Mouse (Mus musculus): ENCODE results near the gene Capg.
"Not testable (repeated sequence)": the region's sequence is repeated elsewhere in the genome, so short reads cannot be mapped to it uniquely, and the experiment has no call there.

The Capg gene

GRCm38 (mm10) chr6:72532580-72532979 is 11.6 kb upstream of the Capg start:
- no peak for DNase-seq (ENCODE audit: low spot score in 2 of 2)

DNA sequence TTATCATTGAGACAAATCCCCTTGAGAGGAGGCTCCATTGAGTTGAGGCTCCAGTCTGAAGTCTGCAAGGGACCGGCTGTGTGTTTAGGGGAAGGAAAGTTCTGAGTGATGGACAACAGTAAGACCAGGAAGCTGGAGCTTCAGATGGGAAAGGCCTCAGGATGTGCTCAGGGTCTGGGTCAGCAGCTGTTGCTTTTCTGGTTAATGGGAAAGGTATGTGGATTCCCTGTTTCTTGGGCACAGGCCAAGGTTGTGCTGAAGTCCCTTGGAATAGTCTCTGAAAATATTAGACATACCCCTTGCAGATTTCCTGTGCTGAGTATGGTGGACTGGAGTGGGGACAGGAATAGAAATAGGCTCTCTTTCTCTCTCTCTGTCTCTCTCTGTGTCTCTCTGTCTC is 10.6 kb upstream of the Capg start:
- not testable (repeated sequence) for DNase-seq (ENCODE audit: low spot score in 2 of 2)

DNA sequence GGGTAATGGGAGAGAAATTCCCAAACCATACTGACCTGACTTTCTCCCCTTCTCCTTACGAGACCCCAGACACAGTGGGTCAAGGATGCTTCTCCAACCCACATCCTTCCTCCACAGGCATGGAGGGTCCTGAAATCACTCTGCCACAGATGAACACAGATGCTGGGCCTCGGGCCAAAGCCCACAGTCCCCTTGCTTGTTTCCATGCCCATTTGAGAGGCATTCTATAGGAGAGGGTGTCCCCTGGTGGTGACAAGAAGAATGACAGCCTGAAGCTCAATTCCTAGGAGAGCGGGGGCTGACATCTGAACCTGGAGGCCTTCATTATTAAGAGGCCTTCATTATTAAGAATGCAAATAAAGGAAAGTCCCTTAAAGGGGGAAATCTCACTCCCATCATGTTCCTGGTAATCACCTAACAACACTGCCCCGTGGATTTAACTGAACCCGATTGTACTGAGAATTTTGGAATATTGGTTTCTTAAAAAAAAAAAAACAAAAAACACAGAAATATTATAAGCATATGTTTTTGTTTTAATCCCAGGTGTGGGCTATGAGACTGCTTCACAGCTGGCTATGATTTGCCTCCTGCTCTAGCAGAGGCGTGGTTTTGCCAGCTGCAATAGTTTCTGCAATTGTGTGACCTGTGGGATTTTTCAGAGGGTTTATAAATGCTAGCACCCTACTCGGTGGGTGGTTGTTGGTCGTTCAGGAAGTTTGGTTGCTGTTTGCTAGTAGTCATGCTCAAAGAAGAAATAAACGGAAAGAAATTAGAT is 10.0 kb upstream of the Capg start:
- DNase-seq (ENCODE audit: low spot score in 2 of 2), result peak; percentile 28 to 64

GRCm38 (mm10) chr6:72535165-72535564 is 9.0 kb upstream of the Capg start:
- peak; percentile 74 to 91 for DNase-seq (ENCODE audit: low spot score in 2 of 2)

DNA sequence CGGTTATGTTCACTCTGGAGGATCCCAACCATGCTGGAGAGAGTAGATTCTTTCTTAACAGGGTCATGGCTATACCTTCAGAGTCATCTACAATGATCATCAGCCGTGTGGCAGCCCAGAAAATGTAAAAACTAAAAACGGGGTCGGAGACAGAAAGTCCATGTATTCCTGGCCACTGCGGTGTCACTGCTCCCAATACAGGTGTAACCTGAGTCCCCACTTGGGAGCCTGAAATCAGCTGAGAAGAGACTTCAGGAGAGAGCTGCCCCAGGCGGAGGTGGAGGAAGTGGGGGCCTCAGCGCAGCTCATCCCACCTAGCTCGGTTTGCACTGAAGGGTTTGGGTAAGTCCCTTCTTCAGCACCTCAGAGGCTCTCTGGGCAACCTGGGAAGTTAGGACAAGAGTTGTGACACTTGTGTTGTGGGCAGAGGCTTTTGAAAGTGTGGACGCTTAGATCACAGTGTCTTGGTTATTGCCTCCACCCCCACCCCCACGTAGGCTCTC is 6.1 kb upstream of the Capg start:
- no peak for DNase-seq (ENCODE audit: low spot score in 2 of 2)

- DNase-seq (ENCODE audit: low spot score in 2 of 2), result peak; percentile 82 to 83
Observed at GRCm38 (mm10) chr6:72538562-72539031, 5.6 kb upstream of the Capg start.

DNA sequence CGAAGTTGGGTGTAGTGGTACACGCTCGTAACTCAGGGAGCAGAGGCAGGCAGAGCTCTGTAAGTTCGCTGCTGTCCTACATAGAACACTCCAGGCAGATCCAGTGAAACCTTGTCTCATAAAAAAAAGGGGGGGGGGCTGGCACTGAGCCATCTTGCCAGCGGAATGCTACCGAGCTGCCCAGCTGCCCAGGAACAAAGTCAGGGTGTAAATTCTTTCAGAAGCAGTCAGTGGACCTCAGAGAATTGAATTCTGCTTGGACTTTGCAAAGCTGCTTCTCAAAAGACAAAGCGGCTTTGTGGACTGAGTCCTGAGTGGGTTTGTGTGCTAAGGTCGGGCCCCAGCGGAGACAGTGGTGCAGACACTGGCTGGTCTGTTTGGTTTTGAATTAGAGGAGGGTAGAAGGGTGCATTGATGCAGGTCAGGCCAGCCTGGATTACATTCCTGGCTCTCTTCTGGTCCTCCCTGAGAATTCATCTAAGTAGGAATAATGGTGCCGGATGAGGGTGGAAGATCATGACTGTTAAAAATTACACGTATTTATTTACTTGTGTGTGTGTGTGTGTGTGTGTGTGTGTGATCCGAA is 833 bp upstream of the Capg start:
- no peak for DNase-seq (ENCODE audit: low spot score in 2 of 2)

DNA sequence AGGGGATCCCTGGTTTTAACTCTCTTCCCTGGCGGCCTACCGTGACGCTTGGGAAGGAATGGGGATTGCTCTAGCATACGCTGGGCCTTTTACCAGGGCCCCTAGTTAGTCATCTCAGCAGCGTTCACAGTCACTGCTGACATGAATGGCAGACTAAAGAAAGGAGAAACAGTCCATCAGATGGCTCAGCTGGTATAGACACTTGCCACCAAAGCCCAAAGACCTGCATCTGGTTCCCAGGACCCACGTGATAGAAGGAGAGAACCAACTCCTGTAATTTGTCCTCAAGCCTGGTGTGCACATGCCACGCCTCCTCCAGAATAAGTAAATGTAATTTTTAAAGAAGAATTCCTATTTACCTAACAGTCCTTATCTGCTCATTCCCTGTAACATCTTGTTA is 1.2 kb downstream of the Capg start:
- no peak for DNase-seq (ENCODE audit: low spot score in 2 of 2)

GRCm38 (mm10) chr6:72547121-72547520 is 2.9 kb downstream of the Capg start:
- no peak for DNase-seq (ENCODE audit: low spot score in 2 of 2)

GRCm38 (mm10) chr6:72547862-72548261 is 3.7 kb downstream of the Capg start:
- no peak for DNase-seq (ENCODE audit: low spot score in 2 of 2)

GRCm38 (mm10) chr6:72549041-72549580 is 4.9 kb downstream of the Capg start:
- no peak for DNase-seq (ENCODE audit: low spot score in 2 of 2)

- DNase-seq (ENCODE audit: low spot score in 2 of 2), result no peak
Observed at GRCm38 (mm10) chr6:72550025-72550424, 5.8 kb downstream of the Capg start.

- DNase-seq (ENCODE audit: low spot score in 2 of 2), result no peak
Observed at GRCm38 (mm10) chr6:72550503-72551100, 6.4 kb downstream of the Capg start.

DNA sequence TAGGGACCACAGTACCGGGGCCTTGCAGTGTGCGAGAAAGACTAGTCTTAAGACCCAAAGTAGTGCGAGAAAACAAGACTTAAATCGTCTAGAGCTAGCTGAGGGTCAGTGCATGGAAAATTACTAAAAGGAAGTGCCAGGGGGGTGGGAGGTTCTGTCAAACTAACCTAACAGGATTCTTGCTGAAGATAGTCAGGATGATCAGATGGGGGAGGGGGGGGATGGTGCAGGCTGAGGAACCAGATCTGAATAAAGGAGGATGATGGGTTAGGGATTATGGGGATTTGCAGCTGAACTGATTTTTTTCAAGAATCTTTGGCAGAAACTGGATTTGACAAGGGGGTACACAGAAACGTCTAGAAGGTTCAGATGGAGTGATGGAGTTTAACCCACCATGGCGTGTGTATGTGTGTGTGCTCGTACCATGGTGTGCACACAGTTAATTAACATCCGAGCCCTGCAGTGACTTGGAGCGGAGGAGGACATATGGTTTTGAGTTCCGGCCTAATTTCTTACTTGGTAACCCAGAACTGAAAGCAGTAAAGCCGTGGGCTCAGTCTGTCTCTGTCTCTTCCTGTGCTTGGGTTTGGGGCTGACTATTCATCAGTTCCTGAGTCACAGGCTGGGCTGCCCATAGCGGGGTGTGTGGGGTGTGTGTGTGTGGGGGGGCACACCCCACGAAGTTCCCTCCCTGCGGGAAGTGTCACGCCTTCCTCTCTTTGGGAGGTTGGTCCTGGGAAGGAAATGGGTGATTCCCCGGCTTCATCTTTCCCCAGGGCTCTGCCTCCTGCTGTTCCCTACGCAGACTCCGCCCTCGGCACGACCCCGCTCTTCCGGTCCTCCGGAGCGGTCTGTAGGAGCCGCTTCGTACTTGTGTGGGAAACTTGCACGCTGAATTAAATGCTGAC is 8.2 kb downstream of the Capg start:
- DNase-seq (ENCODE audit: low spot score in 2 of 2), result peak; percentile 38 to 47

DNA sequence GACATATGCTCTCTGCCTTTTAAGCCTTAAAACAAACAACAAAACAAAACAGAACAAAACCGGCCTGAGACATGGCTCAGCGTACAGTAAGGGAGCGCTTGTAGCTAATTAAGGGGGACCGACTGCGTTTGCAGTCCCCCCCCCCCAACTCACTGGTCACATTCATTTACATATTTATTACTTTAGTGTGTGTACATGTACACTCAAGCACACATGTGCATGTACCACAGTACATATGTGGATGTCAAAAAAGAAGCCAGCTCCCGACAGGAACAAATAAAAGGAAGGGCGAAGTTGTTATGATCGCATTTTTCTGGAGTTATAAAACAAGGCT is 8.9 kb downstream of the Capg start:
- no peak for DNase-seq (ENCODE audit: low spot score in 2 of 2)

DNA sequence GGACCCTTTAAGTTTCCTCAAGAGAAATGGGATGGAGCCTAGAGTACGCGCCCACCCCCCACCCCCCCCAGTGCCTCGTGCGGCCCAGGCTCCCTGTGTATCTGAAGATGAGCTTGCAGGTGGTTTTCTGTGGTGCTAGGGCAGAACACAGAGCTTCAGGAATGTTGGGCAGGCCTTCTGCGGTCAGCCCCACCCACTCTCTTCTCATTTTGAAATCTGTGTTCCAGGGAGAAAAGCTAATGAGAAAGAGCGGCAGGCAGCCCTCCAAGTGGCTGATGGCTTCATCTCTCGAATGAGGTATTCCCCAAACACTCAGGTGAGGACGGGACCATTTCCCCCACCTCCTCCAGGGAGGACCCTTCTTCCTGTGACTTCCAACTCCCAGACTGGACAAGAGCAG is 16.6 kb downstream of the Capg start:
- DNase-seq (ENCODE audit: low spot score in 2 of 2), result no peak

DNA sequence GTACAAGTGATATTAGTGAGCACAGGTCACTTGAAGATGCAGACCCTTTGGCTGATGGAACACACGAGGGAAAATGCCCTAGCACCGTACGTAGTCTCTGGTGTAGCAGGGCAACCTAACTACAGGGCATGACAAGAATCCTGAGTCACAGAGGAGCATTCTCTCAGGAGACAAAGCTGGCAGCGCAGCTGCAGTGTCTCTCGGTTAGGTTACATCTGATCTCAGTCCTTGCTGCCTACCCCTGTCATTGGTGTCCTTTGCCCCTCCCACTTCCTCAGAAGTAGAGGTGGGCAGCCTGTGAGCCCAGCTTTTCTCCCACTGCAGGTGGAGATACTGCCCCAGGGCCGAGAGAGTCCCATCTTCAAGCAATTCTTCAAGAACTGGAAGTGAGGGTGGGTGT is 18.3 kb downstream of the Capg start:
- no peak for DNase-seq (ENCODE audit: low spot score in 2 of 2)

- DNase-seq (ENCODE audit: low spot score in 2 of 2), result no peak
Observed at GRCm38 (mm10) chr6:72562894-72563293, 18.7 kb downstream of the Capg start.

GRCm38 (mm10) chr6:72565506-72565905 is 21.3 kb downstream of the Capg start:
- DNase-seq (ENCODE audit: low spot score in 2 of 2), result no peak

DNA sequence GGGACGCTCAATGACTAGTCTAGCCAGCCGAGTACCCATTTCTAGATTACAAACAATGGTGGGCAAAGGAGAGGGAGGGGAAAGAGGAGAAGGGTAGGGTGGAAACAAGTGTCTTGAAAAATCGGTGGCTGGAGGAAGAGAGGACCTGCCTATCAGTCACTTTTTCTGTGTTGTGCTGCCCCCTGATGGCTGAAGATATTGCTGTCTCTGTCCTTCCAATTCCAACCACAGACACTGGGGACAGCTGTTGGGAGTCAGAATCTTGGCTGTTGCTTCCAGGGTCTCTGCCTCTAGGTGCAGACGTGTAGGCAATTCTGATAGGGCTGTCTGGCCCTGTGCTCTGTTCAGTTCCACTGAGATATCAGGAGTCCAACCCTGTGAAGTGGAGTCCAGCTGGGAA is 21.9 kb downstream of the Capg start:
- DNase-seq (ENCODE audit: low spot score in 2 of 2), result peak; percentile 62 to 87

- DNase-seq (ENCODE audit: low spot score in 2 of 2), result no peak
Observed at GRCm38 (mm10) chr6:72567508-72567907, 23.3 kb downstream of the Capg start.

DNA sequence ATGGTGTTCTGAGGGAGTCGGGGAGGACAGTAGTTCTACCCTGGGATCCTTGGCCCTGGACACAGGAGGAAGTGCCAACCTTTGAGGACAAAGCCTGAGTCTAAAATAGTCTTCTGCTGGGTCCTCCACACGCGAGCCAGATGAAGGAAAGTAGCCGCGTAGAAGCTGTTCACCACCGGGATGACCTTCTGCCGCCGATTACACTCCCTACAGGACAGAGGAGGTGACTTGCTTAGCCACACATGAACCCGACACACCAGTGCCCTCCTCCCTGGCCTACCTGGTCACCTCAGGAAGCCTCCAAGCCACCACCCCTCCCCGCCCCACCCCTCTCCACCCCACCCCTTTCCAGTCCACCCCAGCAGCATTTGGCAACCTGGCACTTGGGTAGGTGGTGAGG is 24.5 kb downstream of the Capg start:
- DNase-seq (ENCODE audit: low spot score in 2 of 2), result no peak

Measured in thymus, postnatal 10 days (tissue).